Mouse (Mus musculus) cortical plate, adult 2 months (tissue): Measurements from ENCODE around the gene Lbhd1.

Experiments
- CTCF ChIP-seq: fragments of 200-500 bp; IDR thresholded peaks from 2 replicates; pipeline ENCODE4 v1.5.1; 2011; ENCODE audit warnings: mild to moderate bottlenecking, control low read depth, low read length; ENCODE audit not compliant: insufficient read depth; ENCODE audit errors: extremely low read depth
- POLR2A ChIP-seq: fragments of 200-500 bp; IDR thresholded peaks from 2 replicates; pipeline ENCODE4 v1.6.1; 2011; ENCODE audit warnings: mild to moderate bottlenecking, low read length, control low read depth; ENCODE audit not compliant: insufficient read depth; ENCODE audit errors: extremely low read depth

DNA sequence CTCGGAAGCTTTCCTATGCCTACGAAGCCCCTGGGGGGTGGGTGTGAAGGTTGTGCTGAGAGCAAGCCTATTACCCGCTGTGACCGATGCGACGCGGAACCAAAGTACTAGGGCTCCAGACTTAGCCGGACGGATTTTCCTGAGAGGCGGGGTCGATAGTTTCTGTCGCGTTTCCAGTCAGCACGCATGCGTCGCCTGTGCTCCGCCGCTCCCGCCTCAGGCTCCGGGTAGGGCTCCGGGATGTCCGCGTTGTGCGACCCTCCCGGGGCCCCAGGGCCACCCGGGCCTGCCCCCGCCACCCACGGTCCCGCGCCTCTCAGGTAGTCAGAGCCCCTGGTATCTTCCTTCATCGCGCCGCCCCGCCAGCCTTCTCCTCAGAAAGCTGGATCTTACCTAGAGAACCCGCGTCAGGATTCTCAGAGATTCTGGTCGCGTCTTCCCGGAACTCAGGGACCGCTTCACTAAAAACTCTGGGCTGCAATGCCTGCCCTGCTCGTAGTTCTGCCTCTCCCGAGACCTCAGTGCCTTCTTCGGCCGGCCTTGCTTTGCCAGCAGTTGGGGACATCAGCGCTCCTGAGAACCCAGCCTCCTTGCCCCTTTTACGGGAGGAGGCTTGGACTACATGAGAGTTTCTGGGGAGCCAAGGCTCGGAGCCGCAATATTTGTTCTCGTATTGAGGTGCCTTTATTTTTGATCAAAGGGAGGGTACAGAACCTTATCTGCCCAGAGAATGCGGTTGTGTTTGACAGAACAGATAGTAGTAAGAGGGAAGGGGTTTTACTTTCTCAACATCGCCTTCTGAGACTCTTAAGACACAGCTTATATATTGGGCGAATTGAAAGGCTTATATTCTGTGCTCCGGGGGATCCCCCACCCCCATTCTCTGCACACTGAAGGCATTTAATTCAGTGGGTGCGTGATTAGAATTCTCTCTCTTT, 9.6 kb downstream of the Lbhd1 start, which contains the start of gene Ints5:
- TF ChIP-seq CTCF (no peak), POLR2A (peak; percentile 81)
